Mouse (Mus musculus) MEL (cell line): ENCODE results near the gene Lap3. TPM values are rescaled to one million over a fixed set of nuclear protein-coding genes. Genes with fewer than 3 reads are reported as not detected.
A peak's percentile ranks its signal among the peaks of the same experiment; 100 is the strongest.

Experiments
- DNase-seq: peaks from one replicate; pipeline ENCODE4 v3.0.0; 2011; ENCODE audit warnings: low read depth, low spot score
- H3K27ac ChIP-seq: 2 replicates; pipeline ENCODE4 v1.5.1; 2012; ENCODE audit warnings: low read depth, mild to moderate bottlenecking, control low read depth, low read length, moderate library complexity; ENCODE audit not compliant: control insufficient read depth
- H3K27me3 ChIP-seq, 2 experiments: fragments of 150-350 bp in 1 of 2; sonication (generic) in 1 of 2; 2 replicates each; pipeline ENCODE4 v1.6.1; 2012; ENCODE audit warnings: low read length in 2 of 2, mild to moderate bottlenecking in 2 of 2, improper control_type of control experiment in 1 of 2, moderate library complexity in 1 of 2; ENCODE audit not compliant: insufficient read depth in 2 of 2, control insufficient read depth in 1 of 2
- H3K36me3 ChIP-seq, 2 experiments: 2 replicates each; pipeline ENCODE4 v1.6.1; 2012 to 2014; ENCODE audit warnings: low read length in 2 of 2, improper control_type of control experiment in 1 of 2, inconsistent platforms in 1 of 2, mild to moderate bottlenecking in 1 of 2; ENCODE audit not compliant: insufficient read depth in 2 of 2, control insufficient read depth in 1 of 2
- H3K4me1 ChIP-seq, 2 experiments: fragments of 150-350 bp in 1 of 2; sonication (generic) in 1 of 2; 2 replicates each; pipeline ENCODE4 v1.6.1; 2012; ENCODE audit warnings: low read length in 2 of 2, improper control_type of control experiment in 1 of 2, mild to moderate bottlenecking in 1 of 2; ENCODE audit not compliant: insufficient read depth in 2 of 2, control insufficient read depth in 1 of 2
- H3K4me3 ChIP-seq, 2 experiments: fragments of 150-350 bp in 1 of 2; sonication (generic) in 1 of 2; 2 replicates each; pipeline ENCODE4 v1.5.1; 2012; ENCODE audit warnings: low read depth in 2 of 2, low read length in 2 of 2, mild to moderate bottlenecking in 2 of 2, moderate library complexity in 2 of 2, control low read depth in 1 of 2, improper control_type of control experiment in 1 of 2; ENCODE audit not compliant: control insufficient read depth in 1 of 2, insufficient read depth in 1 of 2
- H3K79me2 ChIP-seq: 2 replicates; pipeline ENCODE4 v1.6.1; 2012; ENCODE audit warnings: mild to moderate bottlenecking, low read length, moderate library complexity; ENCODE audit not compliant: control insufficient read depth, poor library complexity, insufficient read depth
- H3K9ac ChIP-seq: 2 replicates; pipeline ENCODE4 v1.6.1; 2012; ENCODE audit warnings: low read depth, mild to moderate bottlenecking, control low read depth, low read length, moderate library complexity; ENCODE audit not compliant: control insufficient read depth, poor library complexity, severe bottlenecking
- H3K9me3 ChIP-seq: fragments of 150-350 bp; sonication (generic); replicated peaks from 2 replicates; pipeline ENCODE4 v1.6.1; 2012; ENCODE audit warnings: mild to moderate bottlenecking, low read length, improper control_type of control experiment, moderate library complexity; ENCODE audit not compliant: insufficient read depth
- CHD1 ChIP-seq: IDR thresholded peaks from 2 replicates; pipeline ENCODE4 v1.6.1; 2012; ENCODE audit warnings: low read depth, mild to moderate bottlenecking, inconsistent platforms, low read length, improper control_type of control experiment
- CHD2 ChIP-seq: IDR thresholded peaks from 2 replicates; pipeline ENCODE4 v1.6.1; 2011; ENCODE audit warnings: low read length, improper control_type of control experiment
- CTCF ChIP-seq, 3 experiments: IDR thresholded peaks in 2 of 3; conservative IDR thresholded peaks in 1 of 3; 2 replicates each; pipeline ENCODE4 v1.5.1; 2011 to 2012; ENCODE audit warnings: low read length in 3 of 3, low read depth in 2 of 3, mild to moderate bottlenecking in 2 of 3, improper control_type of control experiment in 1 of 3, inconsistent platforms in 1 of 3, mixed read lengths in 1 of 3, moderate library complexity in 1 of 3; ENCODE audit not compliant: control insufficient read depth in 1 of 3, insufficient read depth in 1 of 3, poor library complexity in 1 of 3, severe bottlenecking in 1 of 3
- ELF1 ChIP-seq: IDR thresholded peaks from 2 replicates; pipeline ENCODE4 v1.6.1; 2014; ENCODE audit warnings: low read depth, mild to moderate bottlenecking, inconsistent platforms, low read length, improper control_type of control experiment, moderate library complexity
- EP300 ChIP-seq, 2 experiments: IDR thresholded peaks; 2 replicates each; pipeline ENCODE4 v1.6.1; 2011; ENCODE audit warnings: improper control_type of control experiment in 2 of 2, low read length in 2 of 2, low read depth in 1 of 2, mild to moderate bottlenecking in 1 of 2
- GABPA ChIP-seq: IDR thresholded peaks from 2 replicates; pipeline ENCODE4 v1.6.1; 2012; ENCODE audit warnings: low read depth, mild to moderate bottlenecking, inconsistent platforms, low read length, improper control_type of control experiment, moderate library complexity
- GATA1 ChIP-seq: IDR thresholded peaks from 2 replicates; pipeline ENCODE4 v1.6.1; 2011; ENCODE audit warnings: low read depth, low read length, improper control_type of control experiment
- KAT2A ChIP-seq: conservative IDR thresholded peaks from 2 replicates; pipeline ENCODE4 v1.6.1; 2012; ENCODE audit warnings: low read depth, low read length, improper control_type of control experiment, inconsistent platforms
- MAX ChIP-seq: IDR thresholded peaks from 2 replicates; pipeline ENCODE4 v1.6.1; 2011; ENCODE audit warnings: low read length, improper control_type of control experiment
- MAZ ChIP-seq: IDR thresholded peaks from 2 replicates; pipeline ENCODE4 v1.6.1; 2012; ENCODE audit warnings: low read depth, mild to moderate bottlenecking, inconsistent platforms, low read length, improper control_type of control experiment
- NELFE ChIP-seq: IDR thresholded peaks from 2 replicates; pipeline ENCODE4 v1.6.1; 2011; ENCODE audit warnings: low read depth, low read length, improper control_type of control experiment
- NRF1 ChIP-seq: IDR thresholded peaks from 2 replicates; pipeline ENCODE4 v1.6.1; 2014; ENCODE audit warnings: low read depth, mild to moderate bottlenecking, inconsistent platforms, low read length, improper control_type of control experiment, moderate library complexity; ENCODE audit not compliant: poor library complexity, insufficient read depth, severe bottlenecking
- POLR2AphosphoS2 ChIP-seq: IDR thresholded peaks from 2 replicates; pipeline ENCODE4 v1.6.1; 2011; ENCODE audit warnings: low read length, improper control_type of control experiment
- POLR2AphosphoS5 ChIP-seq: IDR thresholded peaks from 2 replicates; pipeline ENCODE4 v1.6.1; 2012; ENCODE audit warnings: low read depth, borderline replicate concordance, mild to moderate bottlenecking, inconsistent platforms, low read length, moderate library complexity, mixed read lengths
- RAD21 ChIP-seq: IDR thresholded peaks from 2 replicates; pipeline ENCODE4 v1.6.1; 2011; ENCODE audit warnings: mild to moderate bottlenecking, low read depth, low read length, improper control_type of control experiment
- RCOR1 ChIP-seq: IDR thresholded peaks from 2 replicates; pipeline ENCODE4 v1.6.1; 2012; ENCODE audit warnings: low read depth, mild to moderate bottlenecking, inconsistent platforms, low read length, improper control_type of control experiment
- SMC3 ChIP-seq: IDR thresholded peaks from 2 replicates; pipeline ENCODE4 v1.6.1; 2011; ENCODE audit warnings: low read depth, low read length, improper control_type of control experiment
- TAL1 ChIP-seq: IDR thresholded peaks from 2 replicates; pipeline ENCODE4 v1.6.1; 2012; ENCODE audit warnings: mild to moderate bottlenecking, inconsistent platforms, low read length, moderate library complexity, mixed read lengths
- TCF12 ChIP-seq: IDR thresholded peaks from 2 replicates; pipeline ENCODE4 v1.6.1; 2014; ENCODE audit warnings: low read depth, mild to moderate bottlenecking, inconsistent platforms, low read length, improper control_type of control experiment, moderate library complexity
- UBTF ChIP-seq: IDR thresholded peaks from 2 replicates; pipeline ENCODE4 v1.6.1; 2012; ENCODE audit warnings: low read depth, mild to moderate bottlenecking, inconsistent platforms, low read length, improper control_type of control experiment, moderate library complexity, borderline replicate concordance; ENCODE audit not compliant: insufficient read depth
- ZNF384 ChIP-seq: IDR thresholded peaks from 2 replicates; pipeline ENCODE4 v1.6.1; 2012; ENCODE audit warnings: low read depth, mild to moderate bottlenecking, inconsistent platforms, low read length, improper control_type of control experiment
- polyA plus RNA-seq, 2 experiments: library from polyadenylated mRNA; stranded (reverse) in 1 of 2; unstranded in 1 of 2; fragments of >175 nt in 1 of 2; fragments of >200 nt in 1 of 2; gene quantifications; 2 replicates each; pipeline versions ENCODE4 v1.2.1 to v1.2.4; 2012; ENCODE audit warnings: low replicate concordance in 2 of 2, low read depth in 1 of 2; ENCODE audit not compliant: insufficient read length in 2 of 2, insufficient read depth in 1 of 2, missing spikeins in 1 of 2
- total RNA-seq: library from RNA; depleted of rRNA; stranded (reverse); fragments of 300-350 nt; gene quantifications from 2 replicates; pipeline ENCODE4 v1.2.3, GENCODE M21; 2012

Lap3 gene
- total and polyA plus RNA-seq, 3 experiments = 172 to 213 (median 205) TPM

DNA sequence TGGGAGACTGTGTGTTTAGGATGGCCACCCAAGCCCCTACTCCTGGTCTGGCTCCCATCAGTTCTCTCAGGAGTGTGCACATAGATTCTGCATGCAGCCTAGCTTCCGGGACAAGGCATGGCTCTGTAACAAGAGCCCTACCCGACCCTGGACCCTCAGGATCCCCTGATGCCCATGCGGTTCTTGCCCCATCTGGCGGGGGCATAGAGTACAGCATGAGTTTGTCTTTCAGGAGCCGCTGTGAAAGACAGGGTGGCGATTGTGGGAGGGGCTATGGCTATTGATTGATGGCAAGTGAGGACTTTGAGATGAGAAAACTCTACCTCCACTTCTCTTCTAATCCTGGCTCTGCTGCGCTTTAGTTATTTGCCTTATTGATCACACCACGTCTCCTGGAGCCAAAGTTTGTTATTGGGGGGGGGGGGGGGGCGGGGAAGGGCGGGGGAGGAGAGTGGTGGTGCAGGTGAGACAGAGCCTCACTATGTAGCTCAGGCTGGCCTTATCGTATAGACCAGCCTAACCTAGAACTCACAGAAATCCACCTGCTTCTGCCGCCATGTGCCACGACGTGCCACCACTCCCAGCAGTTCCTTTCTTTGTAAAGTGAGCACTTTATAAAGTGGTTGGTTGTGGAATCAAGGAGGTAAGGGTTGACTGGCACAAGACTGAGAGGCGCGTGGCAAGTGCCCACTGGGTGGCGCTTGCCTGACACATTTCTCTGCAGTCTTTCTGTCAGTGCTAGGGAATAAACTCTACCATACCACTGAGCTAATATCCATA, 41.3 kb downstream of the Lap3 start (continued):
- TF ChIP-seq GABPA = no peak
- no peak for TF ChIP-seq GATA1
- TF ChIP-seq UBTF = no peak
- TF ChIP-seq EP300 (IDR thresholded peaks at IDR 0.05; ENCODE audit: low read depth in 1 of 2, low read length in 2 of 2) = no peak
- no peak for TF ChIP-seq CHD2
- TF ChIP-seq CTCF (IDR thresholded peaks at IDR 0.05 in 2 of 3, conservative IDR thresholded peaks at IDR 0.05 in 1 of 3; ENCODE audit: control insufficient read depth in 1 of 3, insufficient read depth in 1 of 3, low read depth in 2 of 3, low read length in 3 of 3, poor library complexity in 1 of 3, severe bottlenecking in 1 of 3) = peak; percentile 44 to 85 (median 77)
- TF ChIP-seq ZNF384 = no peak
- TF ChIP-seq NRF1 = no peak
- TF ChIP-seq TAL1 = no peak

DNA sequence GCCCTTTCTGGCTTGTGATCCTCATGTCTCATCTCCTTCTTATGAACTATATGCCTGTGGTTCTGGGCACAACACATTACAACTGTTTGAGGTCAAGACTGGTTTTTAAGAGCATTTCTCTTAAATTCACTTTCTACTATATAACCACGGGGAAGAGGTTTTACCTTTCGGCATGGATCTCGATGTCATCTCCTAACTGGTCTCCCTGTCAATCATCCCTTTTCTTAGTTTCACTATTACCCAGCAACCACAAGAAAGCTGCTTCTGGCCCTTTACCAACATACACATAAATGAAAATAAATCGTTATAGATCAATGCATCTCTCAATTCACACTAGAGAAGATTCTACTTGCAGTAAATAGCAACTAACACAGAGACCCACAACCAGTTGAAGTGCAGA, 42.0 kb downstream of the Lap3 start:
- Histone ChIP-seq H3K4me1 (no peaks in the 10 kb centered on the region), H3K79me2 (no peaks in the 10 kb centered on the region), H3K36me3 (no peaks in the 10 kb centered on the region), H3K9me3 (no peaks in the 10 kb centered on the region), H3K27me3 (peaks cover 0 to 2% of the 10 kb centered on the region in 2 experiments; a peak in 2 of 4 replicates), H3K9ac (no peak overlapping the region), H3K4me3 (no peak overlapping the region), H3K27ac (no peak overlapping the region)
- no peak for TF ChIP-seq UBTF
- TF ChIP-seq NELFE = no peak
- no peak for TF ChIP-seq KAT2A
- TF ChIP-seq MAX = no peak
- TF ChIP-seq POLR2AphosphoS2 = no peak
- no peak for TF ChIP-seq POLR2AphosphoS5
- no peak for TF ChIP-seq SMC3
- TF ChIP-seq CHD1 = no peak
- TF ChIP-seq RCOR1 = no peak
- DNase-seq = no peak

DNA sequence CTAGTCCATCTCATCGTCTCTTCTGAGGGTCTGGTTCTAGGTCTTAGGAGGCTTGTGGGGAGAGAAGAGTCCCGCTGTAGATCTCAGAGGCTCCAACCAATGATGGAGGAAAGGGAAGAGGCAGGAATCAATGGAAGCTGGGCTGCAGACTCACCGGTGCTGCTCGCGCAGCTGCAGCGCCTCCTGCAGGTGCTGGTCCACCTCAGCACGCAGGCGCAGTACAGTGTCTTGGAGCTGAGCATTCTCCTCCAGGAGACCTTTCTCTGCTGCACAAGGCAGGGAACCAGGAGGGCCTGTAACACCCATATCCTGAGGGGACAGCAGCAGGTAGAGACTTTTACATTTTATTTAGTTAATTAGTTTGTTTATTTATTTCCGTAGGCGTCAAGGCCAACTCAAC, 46.3 kb downstream of the Lap3 start:
- H3K9me3 ChIP-seq = no peaks in the 10 kb centered on the region
- H3K4me3 ChIP-seq = no peak overlapping the region
- TF ChIP-seq UBTF (no peak), TCF12 (no peak), MAZ (no peak), SMC3 (peak; percentile 20; the same call in 1 of the 2 replicates), ZNF384 (no peak), RAD21 (peak; percentile 4; the same call in 1 of the 2 replicates), ELF1 (no peak), CTCF (IDR thresholded peaks at IDR 0.05 in 2 of 3, conservative IDR thresholded peaks at IDR 0.05 in 1 of 3; ENCODE audit: control insufficient read depth in 1 of 3, insufficient read depth in 1 of 3, low read depth in 2 of 3, low read length in 3 of 3, poor library complexity in 1 of 3, severe bottlenecking in 1 of 3) (peak; percentile 16 to 49 (median 30); a peak in 4 of 6 replicates)

More for the DNA sequence above, 46.3 kb downstream of the Lap3 start:
- no peaks in the 10 kb centered on the region for H3K4me1 ChIP-seq
- no peak overlapping the region for H3K9ac ChIP-seq
- no peaks in the 10 kb centered on the region for H3K79me2 ChIP-seq
- H3K27ac ChIP-seq = no peak overlapping the region
- H3K27me3 ChIP-seq = peaks cover 3 to 8% of the 10 kb centered on the region in 2 experiments
- no peak for DNase-seq
- no peaks in the 10 kb centered on the region for H3K36me3 ChIP-seq
